Mouse (Mus musculus): ENCODE data around the gene Olfr988. TPM values are rescaled to one million over a fixed set of nuclear protein-coding genes. Genes with fewer than 3 reads are reported as not detected.
"Not testable (repeated sequence)": the region's sequence is repeated elsewhere in the genome, so short reads cannot be mapped to it uniquely, and the experiment has no call there.

Olfr988 gene
- not detected in 2 replicates for polyA plus RNA-seq (2015; fragmentation: Nextera tagmentation; extraction: Ambion mirVana)

GRCm38 (mm10) chr2:85363127-85363526 is at the start of gene Olfr988:
Olfr988 (minus strand) TSS chr2:85363227.
- not testable (repeated sequence) for ATAC-seq (replicated peaks; ENCODE audit: low FRiP score); H3K9ac ChIP-seq; H3K27ac ChIP-seq; H3K9me3 ChIP-seq (replicated peaks); H3K4me3 ChIP-seq (replicated peaks); H3K27me3 ChIP-seq; H3K4me2 ChIP-seq; H3K4me1 ChIP-seq; H3K36me3 ChIP-seq

DNA sequence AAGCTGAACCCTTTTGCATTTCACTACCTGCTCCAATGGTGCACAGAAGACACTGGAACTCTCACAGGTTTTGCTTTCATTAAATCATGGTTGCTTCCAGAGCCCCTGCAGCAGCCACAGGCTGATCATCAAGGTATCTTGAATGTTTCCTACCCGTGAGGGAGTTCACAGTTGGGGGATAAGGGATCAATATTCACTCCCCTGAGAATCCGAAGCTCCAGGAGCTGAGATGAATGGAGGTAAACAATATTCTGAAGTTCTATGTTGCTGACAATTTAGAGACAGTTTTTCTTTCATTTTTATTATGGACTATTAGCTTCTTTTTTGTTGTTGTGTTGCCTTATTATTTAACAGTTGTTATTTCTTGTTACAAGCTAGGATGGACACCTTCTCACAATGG is 46.3 kb upstream of the Olfr988 start, which contains the start of gene Olfr992:
TSS of gene Olfr992 (minus strand) at position 101 of the 400 bp plus-strand sequence.
- H3K9me3 ChIP-seq (replicated peaks) = no peaks in the 10 kb centered on the region
- no peaks in the 10 kb centered on the region for H3K36me3 ChIP-seq
- H3K4me2 ChIP-seq = no peak within 1 kb of the TSS
- no peaks in the 10 kb centered on the region for H3K4me1 ChIP-seq
- no peak within 1 kb of the TSS for H3K9ac ChIP-seq
- no peak within 1 kb of the TSS for H3K27ac ChIP-seq
- ATAC-seq (replicated peaks; ENCODE audit: low FRiP score) = no peak
- no peaks in the 10 kb centered on the region for H3K27me3 ChIP-seq
- H3K4me3 ChIP-seq (replicated peaks) = no peak within 1 kb of the TSS
- WGBS = 57% methylated on average over 2 of the region's 2 CpGs

GRCm38 (mm10) chr2:85339972-85340371 is 23.1 kb downstream of the Olfr988 start:
- Histone ChIP-seq H3K36me3 (no peaks in the 10 kb centered on the region), H3K4me1 (no peaks in the 10 kb centered on the region), H3K9ac (no peak overlapping the region), H3K27me3 (no peaks in the 10 kb centered on the region), H3K27ac (no peak overlapping the region), H3K4me3 (replicated peaks) (no peak overlapping the region), H3K9me3 (replicated peaks) (no peaks in the 10 kb centered on the region), H3K4me2 (no peak overlapping the region)
- WGBS = 73% methylated on average over 7 of the region's 7 CpGs
- ATAC-seq (replicated peaks; ENCODE audit: low FRiP score) = no peak

DNA sequence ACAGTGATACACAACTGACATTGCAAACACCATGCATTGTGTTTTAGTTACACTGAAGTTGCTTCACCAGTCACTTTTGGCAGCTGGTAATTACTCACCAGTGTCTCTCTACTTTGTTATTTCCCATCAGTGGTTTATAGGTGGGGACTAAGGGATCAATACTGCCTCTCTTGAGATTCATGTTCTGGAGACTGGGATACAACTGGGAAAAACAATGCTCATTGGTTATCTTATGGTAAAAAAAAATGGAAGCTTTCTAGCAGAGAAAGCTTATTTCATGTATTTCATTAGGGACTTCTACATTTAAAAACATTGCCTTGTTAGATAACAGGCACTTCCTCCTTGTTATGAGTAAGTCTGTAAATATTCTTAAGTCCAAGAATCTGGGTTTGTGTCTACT is 23.8 kb downstream of the Olfr988 start, which contains the start of gene Olfr987:
TSS of gene Olfr987 (minus strand) at position 101 of the 400 bp plus-strand sequence.
- not testable (repeated sequence) for ATAC-seq (replicated peaks; ENCODE audit: low FRiP score); H3K4me1 ChIP-seq

GRCm38 (mm10) chr2:85319106-85319505 is 43.9 kb downstream of the Olfr988 start:
- WGBS = 78% methylated on average over 1 of the region's 1 CpGs
- no peaks in the 10 kb centered on the region for H3K9me3 ChIP-seq (replicated peaks)
- H3K36me3 ChIP-seq = no peaks in the 10 kb centered on the region
- no peak overlapping the region for H3K4me2 ChIP-seq
- no peak for ATAC-seq (replicated peaks; ENCODE audit: low FRiP score)
- no peak overlapping the region for H3K27ac ChIP-seq
- no peak overlapping the region for H3K9ac ChIP-seq
- no peaks in the 10 kb centered on the region for H3K27me3 ChIP-seq
- no peak overlapping the region for H3K4me3 ChIP-seq (replicated peaks)
- H3K4me1 ChIP-seq = no peaks in the 10 kb centered on the region

More for the DNA sequence above, 23.8 kb downstream of the Olfr988 start, which contains the start of gene Olfr987:
- not testable (repeated sequence) for H3K27ac ChIP-seq; H3K4me2 ChIP-seq; H3K4me3 ChIP-seq (replicated peaks); H3K36me3 ChIP-seq; H3K9me3 ChIP-seq (replicated peaks); H3K27me3 ChIP-seq; H3K9ac ChIP-seq

Other genes starting within 250 kb of the Olfr988 start
- gene Aplnr, start 227.0 kb downstream of the Olfr988 start, polyA plus RNA-seq (2015; fragmentation: Nextera tagmentation; extraction: Ambion mirVana) = 94.6 and 104 TPM in 2 replicates
- gene Lrrc55, start 166.0 kb downstream of the Olfr988 start, polyA plus RNA-seq (2015; fragmentation: Nextera tagmentation; extraction: Ambion mirVana) = 0.40 and 0.65 TPM in 2 replicates
- not detected in 2 replicates for gene Olfr987, start 23.9 kb downstream of the Olfr988 start, polyA plus RNA-seq (2015; fragmentation: Nextera tagmentation; extraction: Ambion mirVana)
- gene Olfr992, start 46.2 kb upstream of the Olfr988 start, polyA plus RNA-seq (2015; fragmentation: Nextera tagmentation; extraction: Ambion mirVana) = not detected in 2 replicates
- not detected in 2 replicates for gene Olfr993, start 51.6 kb upstream of the Olfr988 start, polyA plus RNA-seq (2015; fragmentation: Nextera tagmentation; extraction: Ambion mirVana)
- gene Olfr994, start 73.2 kb upstream of the Olfr988 start, polyA plus RNA-seq (2015; fragmentation: Nextera tagmentation; extraction: Ambion mirVana) = not detected in 2 replicates
- gene Olfr995, start 80.4 kb upstream of the Olfr988 start, polyA plus RNA-seq (2015; fragmentation: Nextera tagmentation; extraction: Ambion mirVana) = not detected in 2 replicates
- 0.15 TPM in 1 of 2 replicates, not detected in the other for gene 4833423E24Rik, start 155.8 kb upstream of the Olfr988 start, polyA plus RNA-seq (2015; fragmentation: Nextera tagmentation; extraction: Ambion mirVana)
- not detected in 2 replicates for gene Olfr996, start 216.0 kb upstream of the Olfr988 start, polyA plus RNA-seq (2015; fragmentation: Nextera tagmentation; extraction: Ambion mirVana)
- gene Olfr998, start 225.7 kb upstream of the Olfr988 start, polyA plus RNA-seq (2015; fragmentation: Nextera tagmentation; extraction: Ambion mirVana) = not detected in 2 replicates
- gene Olfr1000, start 248.7 kb upstream of the Olfr988 start, polyA plus RNA-seq (2015; fragmentation: Nextera tagmentation; extraction: Ambion mirVana) = not detected in 2 replicates